Mouse (Mus musculus): ENCODE data around the gene Cemip.

The Cemip gene

DNA sequence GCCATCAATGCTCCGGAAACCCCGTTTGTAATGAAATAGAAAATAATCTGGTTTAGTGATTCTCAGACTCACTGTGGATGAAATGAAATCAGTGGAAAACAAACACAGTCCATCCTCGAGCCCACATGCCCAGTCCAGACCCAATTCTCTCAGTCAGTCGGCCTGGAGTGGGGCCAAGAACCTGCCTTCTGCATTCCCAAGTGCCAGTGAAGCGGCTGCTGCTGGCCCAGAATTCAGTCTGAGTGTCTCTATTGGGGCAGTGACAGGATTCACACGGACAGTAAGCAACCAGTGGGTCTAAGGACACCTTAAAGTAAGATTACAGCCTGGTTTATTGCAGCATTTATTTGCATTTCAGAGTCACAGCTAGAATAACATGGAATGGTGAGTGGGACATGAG lies 10.2 kb upstream of the Cemip start:
- 64% methylated on average over 6 of the region's 6 CpGs for WGBS

DNA sequence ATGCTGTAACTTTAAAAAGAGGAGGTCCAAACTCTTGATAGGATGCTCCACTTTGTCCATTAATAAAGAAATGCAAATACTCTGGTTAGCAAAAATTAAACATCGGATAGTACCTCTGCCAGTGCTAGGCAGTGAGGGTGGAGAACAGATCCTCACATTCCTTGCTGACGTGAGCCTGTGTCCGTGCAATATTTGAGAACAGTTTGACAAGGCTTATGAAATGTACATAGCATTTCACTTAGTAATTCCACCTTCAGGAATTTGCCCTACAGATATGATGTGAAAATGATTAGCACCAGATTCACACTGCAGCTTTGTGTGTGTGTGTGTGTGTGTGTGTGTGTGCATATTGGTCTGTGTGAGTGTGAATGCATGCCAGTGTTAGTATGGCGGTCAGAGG lies 4.5 kb upstream of the Cemip start:
- 81% methylated on average over 4 of the region's 4 CpGs for WGBS

DNA sequence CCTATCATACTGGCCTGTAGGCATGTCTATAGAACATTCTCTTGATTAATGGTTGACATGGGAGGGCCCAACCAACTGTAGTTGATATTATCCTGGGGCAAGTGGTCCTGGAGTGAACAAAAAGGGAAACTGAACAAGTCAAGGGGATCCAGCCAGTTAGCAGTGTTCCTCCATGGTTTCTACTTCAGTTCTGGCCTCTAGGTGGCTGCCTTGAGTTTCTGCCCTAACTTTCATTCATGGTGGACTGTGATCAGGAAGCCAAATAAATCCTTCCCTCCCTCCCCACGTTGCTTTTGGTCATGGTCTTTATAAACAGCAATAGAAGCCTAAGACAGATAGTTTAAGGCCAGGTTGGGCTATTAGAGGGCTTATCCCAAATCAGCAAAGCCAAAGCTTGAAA lies 3.5 kb upstream of the Cemip start:
- WGBS: 44% methylated on average over 1 of the region's 1 CpGs

DNA sequence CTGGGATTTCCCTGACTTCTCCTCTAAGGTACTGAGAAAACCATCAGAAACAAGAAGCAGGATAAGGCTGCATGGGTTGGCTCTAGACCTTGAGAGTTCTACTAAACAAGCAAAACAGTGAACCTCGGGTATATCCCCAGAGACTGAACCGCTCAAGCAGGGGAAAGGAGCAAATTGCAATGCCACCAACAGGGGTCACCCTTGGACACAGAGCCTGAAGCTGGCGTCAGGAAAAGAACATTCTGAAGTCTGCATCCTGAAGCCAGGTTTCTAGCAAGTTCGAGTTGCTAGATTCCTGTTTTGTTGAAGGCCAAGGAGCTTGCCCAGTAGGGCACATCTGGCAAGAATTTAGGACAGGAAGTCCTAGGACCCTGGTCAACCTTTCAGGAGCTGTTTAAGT lies 2.7 kb upstream of the Cemip start:
- 11% methylated on average over 4 of the region's 4 CpGs for WGBS

DNA sequence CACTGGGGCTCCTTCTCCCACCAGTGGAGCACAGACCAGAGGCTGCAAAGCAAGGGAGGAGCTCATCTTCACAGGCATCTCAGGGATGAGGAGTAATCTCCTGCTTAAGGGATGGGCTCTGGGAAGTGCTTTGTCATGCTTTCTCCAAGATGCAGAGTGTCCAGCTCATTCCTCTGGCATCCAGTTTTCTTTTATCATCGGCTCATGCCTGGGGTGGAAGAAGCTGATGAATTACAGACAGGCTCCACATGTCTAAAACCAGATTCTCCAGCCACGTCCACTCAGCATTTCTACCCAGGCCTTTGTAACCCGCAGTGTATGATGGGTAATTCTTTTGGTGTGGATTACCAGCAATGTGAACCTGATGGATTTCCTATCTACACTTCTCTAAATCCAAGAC lies 1.9 kb upstream of the Cemip start:
- 88% methylated on average over 3 of the region's 3 CpGs for WGBS

DNA sequence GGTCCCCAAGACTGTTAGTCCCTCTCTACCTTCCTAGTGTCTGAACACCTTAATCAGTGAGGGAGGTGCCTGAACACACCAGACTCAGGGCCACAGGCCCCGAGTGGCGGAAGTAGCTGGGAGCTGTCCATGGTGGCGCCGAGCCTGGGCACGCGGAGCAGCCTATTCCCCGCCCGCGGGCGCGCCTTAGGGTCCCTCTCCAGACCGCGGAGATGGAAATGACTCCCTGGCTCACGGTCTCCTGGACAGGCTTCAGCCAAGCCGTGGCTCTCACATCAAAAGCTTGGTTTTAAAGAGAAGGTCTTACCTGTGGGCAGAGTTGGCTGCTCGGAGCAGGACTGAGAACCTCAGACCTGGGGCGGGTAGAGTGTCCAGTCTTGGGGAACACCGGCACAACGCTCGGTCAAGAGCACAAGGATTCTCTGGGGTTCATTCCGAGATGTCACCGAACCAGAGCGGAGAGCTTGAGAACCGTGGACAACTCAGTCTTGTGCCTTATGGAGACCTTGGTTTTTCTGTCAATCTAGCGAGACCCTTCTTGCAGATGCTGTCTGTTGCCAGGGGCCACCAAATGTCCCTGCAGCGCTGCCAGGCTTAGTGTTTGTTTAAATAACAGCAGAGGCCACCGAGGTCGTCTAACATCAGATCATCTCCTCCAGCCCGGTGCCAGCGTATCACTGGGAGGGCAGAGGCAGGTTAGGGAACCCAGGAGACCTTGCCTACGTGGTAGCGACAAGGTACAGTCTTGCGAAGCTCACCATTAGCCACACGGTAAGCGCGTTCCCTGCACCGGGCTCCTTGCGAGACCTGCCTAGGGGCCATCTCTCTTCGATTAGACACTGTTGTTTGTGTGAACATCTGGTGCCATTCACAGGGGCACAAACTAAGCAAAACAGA lies 1.0 kb downstream of the Cemip start:
- 7% methylated on average over 39 of the region's 39 CpGs for WGBS

DNA sequence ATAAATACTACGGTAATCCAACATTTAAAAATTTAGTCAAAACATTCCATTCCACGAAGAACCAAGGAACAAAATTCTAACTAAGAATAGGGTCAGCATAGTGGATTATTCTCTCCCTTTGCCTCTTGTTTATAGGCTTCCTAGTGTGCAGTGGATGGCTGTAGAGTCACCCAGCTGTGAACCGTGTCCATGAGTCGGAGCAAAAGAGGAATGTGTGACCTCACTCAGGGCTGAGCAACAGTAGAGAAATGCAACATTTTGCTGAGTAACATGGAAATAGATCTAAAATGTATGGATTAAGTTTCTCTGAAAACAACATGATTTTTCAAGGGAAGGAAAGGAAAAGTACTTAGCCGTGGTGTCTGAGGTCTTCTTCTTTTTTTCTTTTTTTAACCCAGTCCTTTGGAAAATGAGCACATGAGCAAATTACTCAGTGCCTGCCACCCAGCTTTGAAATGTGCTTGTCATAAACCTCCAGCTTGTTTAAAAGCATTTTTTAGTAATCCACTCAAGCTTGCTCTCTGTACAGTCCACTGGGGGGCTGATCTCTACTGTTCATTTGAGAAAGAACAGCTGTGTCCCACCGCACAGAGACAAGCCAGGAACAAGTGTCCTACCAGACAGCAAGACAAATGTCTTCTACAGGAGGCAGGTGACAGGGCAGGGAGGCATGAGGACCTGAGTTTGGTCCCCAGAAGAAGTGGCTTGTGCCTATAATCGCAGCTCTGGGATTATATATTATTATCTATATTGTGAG lies 8.9 kb downstream of the Cemip start:
- 67% methylated on average over 7 of the region's 7 CpGs for WGBS

DNA sequence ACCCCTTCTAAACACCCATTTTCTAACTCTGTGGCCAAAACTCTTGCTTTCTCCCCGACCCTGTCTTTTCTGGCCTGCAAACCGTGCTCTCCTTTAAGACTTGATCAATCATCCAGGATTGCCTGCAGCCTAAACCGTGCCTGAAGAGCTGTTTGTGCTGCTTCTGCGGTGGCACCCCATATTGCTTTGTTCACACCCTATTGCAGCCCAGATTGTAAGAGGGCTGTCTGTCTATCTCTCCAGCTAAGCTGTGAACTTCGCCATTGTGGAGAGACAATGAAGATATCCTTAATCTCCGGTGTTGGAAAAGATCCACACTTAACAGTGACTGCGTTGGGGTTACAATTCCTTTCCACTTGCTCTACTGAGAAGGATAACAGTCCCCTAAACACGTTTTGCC lies 12.0 kb downstream of the Cemip start:
- WGBS: 50% methylated on average over 8 of the region's 8 CpGs

DNA sequence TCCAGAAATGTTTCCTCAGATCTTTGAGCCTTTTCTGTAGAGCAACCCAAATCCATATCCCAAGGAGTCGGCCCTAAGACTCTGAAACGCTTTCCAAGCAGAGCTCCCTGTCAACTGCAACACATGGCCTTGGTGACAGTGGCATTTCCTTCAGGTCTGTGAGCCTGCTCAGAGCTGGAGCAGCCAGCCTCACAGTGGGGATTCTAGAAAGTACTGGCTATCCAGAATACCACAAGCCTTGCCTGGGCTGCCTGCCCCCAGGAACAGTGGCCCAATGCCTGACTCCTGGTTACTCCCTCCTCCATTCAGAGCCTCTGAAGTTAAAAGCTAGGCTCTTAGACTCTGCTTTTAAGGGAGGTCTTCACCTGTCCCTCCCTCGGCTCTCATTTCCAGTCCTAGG lies 12.4 kb downstream of the Cemip start:
- WGBS: 74% methylated on average over 3 of the region's 3 CpGs

DNA sequence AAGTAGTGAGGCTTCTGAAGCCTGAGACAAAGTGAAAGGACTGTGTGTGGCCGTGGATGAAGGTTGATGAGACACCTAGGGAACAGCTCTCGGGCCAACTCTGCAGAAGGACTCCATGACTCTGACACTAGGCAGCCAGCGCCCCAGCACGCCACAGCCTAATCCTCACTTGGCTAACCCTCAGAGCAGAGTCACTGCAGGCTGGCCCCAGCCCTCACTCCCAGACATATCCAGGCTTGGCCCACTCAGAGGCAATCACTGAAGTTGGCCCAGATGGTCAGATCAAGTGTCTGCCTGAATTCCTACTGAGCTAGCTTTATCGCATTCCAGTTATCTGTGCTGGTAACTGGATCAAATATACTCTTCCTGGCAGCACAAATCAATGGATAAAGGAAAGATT lies 17.4 kb downstream of the Cemip start:
- 78% methylated on average over 5 of the region's 5 CpGs for WGBS

DNA sequence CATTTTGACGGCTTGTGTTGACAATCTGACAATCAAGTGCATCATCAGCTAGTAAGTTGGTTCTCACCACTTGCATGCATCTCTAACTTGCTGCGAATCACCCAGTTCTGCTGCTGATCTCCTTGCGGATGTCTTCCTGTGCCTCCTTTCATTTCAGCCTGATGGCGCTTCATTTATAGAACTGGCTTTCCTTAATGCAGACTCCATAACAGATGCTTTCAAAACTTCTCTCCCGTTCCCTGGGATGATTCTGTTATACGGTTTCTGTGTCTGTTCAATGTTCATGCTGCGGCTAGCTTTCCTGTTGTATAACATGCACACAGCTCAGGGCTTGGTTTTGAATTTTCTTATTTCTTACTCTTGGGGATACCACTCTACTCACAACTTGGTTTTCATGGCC lies 26.5 kb downstream of the Cemip start:
- 53% methylated on average over 7 of the region's 7 CpGs for WGBS

DNA sequence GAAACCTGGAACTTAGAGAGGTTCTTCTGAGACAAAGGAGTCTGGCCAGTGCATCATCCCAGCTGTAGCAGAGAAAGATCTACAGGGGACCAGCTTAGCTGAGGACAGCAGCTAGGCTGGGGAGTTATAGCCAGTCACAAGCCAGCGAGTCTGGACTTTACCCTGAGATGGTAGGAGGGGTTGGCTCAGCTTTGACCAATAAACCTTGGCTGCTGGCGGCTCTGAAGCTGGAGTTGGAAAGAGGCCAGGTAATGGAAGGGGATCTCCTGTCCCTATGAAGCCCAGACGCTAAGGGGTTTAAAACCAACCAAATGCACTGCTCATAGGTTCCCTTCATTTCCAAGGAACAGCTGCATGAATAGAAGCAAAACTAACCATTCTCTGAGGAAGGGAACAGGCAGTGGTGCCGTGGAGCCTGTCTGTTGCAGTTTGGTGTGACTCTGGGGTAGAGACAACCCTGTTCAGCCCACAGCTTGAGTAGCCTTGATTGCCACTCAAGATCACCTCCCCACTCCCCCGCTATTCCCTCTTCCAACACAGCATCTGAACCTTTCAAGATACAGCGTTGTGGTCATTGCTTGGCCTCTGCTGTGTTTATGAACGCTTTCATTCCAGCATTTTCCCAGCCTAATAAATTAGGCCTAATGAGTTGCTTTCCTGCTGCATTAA lies 30.2 kb downstream of the Cemip start:
- 75% methylated on average over 7 of the region's 7 CpGs for WGBS

DNA sequence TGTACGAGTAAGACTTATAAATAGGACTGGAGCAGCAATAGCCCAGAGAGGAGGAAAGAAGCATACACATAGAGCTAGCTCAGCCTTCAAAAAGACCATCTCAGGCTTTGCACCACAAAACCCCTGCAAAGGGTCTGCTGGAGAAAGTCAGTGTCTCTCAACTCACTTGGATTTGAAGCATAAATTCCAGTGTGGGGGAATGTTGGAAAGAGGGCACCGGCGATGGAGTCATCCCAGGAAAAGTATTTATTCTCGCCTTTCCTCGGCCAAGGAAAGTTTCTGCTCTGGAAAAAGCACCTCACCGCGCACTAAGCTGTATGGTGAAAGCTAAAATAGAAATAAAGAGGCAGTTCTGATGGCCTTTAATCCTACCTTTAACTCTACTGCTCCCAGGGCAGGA lies 32.4 kb downstream of the Cemip start:
- 56% methylated on average over 7 of the region's 7 CpGs for WGBS

DNA sequence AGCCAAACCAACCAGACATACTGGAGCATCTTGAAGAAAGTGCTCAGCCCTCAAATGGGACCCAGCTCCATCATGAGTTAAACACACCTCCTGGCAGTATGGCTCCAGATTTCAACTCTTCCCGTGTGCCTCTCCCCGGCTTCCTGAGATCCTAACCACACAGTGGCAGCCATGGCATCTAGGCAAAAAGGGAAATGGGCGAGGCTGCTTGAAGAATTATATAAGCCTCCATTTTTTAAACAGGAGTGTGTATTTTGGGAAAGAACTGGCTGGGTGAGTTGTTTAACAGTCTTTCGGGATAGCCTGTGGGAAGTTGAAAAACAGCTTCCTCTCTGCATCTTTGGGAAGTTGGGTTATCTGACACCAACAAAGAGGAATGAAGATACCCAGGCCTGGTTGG lies 34.9 kb downstream of the Cemip start:
- WGBS: 45% methylated on average over 4 of the region's 4 CpGs

DNA sequence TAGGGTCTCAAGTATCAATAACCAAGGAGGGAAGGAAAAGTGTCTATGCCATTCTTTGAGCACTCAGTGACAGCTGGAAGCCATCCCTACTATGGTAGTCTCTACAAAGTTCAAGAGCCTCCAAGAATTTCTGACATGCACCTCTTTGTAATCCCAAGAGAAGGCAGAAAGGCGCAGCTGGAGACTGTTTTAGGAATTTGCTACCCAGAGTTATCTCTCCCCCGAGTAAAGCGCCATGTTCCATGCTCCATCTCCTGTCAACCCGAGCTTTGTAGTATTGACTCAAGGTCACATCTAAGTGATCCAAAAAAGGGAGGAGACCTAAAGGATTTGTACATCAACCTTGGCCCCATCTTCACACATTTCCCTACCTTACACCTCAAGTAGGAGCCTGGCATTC lies 40.8 kb downstream of the Cemip start:
- 94% methylated on average over 4 of the region's 4 CpGs for WGBS

DNA sequence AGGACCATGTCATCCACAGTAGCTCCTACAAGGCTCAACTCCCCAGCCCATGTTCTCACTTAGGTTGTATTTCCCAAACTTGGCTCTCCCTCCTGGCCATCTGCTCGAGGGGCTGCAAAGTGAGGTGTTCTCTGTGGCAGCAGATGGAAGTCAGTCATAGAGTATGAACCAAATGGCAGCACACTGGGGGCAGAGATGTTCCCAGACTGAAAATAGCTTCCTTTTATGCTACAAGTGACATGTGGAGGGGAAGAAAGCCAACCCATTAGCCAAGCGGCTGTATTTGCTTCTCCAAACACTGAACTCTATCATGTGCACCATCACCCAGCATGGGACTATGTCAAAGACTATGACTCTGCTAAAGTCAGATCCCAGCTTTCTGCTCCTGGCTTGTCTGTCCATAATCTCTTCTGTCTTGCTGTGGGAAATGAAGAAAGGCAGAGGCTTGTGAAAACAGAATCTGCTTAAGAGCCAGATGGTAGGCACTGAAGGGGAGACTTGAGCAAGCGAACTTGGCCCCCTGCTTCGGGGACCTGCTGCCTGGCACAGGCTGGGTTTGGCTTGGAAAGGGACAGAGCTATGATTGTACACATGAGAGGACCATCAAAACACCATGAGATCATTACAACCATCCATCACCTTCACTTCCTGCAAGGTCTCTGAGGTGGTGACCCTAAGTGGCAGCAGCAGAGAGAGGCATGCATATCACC lies 41.6 kb downstream of the Cemip start:
- 43% methylated on average over 4 of the region's 4 CpGs for WGBS

DNA sequence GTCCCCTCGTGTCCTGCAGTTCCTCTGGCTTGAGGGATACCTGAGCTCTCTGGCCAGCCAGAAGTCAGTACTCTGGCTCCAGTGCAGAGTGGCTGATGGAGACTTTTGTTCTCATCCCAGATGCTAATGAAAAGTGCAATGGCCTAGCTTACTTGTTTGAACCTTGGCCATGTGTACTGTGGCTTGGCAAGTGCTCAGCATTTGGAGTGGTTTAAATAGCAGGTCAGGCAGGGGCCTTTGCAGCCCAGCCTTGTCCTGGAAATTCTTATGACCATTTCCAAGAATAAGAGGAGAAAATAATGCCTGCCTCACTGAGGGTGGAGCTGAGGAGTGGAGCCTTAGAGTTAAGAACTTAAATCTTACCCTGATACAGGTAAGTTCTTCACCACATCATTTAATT lies 43.6 kb downstream of the Cemip start:
- 71% methylated on average over 1 of the region's 1 CpGs for WGBS

DNA sequence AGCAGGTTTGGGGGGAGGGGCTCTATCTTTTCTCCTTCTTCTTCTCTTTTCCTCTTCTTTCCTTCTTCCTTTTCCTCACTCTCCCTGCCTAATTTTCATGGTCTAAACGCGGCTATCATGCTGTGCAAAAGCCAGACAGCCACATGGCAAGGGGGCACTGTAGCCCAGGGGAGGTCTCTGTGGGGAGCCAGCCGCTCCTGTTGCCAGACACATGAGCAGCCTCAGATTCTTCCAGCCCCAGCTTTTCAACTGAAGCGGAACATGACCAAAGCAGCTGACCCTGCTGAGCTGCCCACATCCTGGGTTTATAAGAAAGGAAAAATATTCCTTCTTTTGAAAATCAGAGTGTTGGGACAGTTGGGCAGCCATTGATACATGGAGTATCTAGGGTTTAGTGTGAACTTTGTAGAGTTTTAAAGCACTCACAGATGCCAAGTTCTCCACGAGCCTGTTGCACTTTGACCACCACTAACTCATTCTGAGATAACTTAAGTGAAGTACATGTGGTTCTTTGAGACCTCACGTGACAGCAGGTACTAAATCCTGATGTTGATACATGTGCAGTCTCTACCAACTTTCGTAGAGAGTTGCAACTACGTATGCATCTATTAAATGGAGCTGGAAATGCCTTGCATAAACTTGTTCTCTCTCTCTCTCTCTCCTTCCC lies 46.3 kb downstream of the Cemip start:
- 77% methylated on average over 8 of the region's 8 CpGs for WGBS

DNA sequence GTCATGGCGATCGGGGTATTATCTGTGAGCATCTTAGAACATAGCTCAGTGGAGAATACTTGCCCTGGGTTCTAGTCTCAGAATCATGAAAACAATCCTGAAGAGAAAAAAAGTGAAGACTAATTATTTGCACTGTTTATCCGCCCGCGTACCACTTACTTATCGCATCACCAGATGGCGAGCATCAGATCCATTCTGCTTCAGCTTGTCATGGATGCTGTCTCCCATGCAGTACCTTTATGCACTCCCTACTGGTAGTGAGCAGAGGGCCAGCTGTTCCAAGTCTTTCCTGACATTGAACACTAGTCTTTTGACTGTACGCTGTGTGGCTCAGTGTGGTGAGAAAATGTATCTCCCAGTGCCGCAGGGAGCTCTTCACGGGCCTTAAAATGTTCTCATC lies 47.7 kb downstream of the Cemip start:
- WGBS: 86% methylated on average over 10 of the region's 10 CpGs

DNA sequence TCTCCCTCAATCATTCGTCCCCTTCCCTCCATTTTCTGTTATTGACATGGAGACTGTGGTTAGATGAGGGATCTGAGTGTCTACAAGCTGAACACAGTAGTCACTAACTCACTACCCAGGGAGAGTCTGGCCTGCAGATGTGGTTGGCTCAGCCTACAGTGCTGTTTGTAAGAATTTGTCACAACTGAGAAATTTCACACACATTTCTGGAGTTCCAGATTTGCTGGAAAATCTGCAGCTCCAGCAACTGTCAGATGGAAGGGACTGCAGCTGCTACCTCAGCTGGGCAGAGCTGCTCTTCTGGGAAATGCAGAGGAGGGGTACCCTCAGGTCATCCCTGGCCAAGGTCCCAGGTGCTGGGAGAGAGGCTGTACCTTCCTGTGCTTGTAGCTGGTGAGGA lies 53.5 kb downstream of the Cemip start:
- 80% methylated on average over 1 of the region's 1 CpGs for WGBS

DNA sequence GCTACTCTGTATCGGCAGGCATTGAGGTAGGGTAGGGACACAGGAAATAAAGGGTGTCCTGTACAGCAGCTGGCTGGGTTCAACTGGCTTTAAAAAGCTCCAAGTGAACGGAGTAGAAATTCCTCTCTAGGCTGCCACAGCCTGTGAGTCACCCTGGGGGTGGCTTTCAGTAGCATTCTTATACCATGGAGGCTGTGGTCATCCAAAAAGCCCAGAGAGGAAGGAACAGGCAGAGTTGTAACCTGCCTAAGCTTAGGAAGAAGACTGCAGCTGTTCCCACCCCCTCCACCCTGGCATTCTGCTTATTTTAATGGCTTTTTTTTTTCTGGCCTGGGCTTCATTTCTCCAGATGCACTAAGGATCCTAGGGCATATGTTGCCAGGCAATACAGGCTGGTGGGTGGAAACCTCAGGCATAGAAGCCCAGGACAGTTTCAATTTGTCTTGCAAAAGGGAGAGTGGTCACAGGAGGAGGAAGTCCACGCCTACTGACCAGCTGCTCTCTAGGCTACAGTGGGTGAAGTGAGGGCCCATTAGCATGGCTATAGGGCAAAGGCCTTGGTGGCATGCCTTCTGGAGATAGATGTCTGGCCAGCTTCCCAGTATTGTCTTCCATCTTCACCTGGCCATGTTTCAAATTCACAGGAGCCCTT lies 57.1 kb downstream of the Cemip start:
- WGBS: 25% methylated on average over 3 of the region's 3 CpGs
